Mouse (Mus musculus) spleen, adult 2 months (tissue): ENCODE results near the gene Pdia6.

Source experiments
- CTCF ChIP-seq: fragments of 200-500 bp; IDR thresholded peaks from 2 replicates; pipeline ENCODE4 v1.5.1; 2011; ENCODE audit warnings: mild to moderate bottlenecking, inconsistent platforms; ENCODE audit not compliant: insufficient read depth, insufficient read length, insufficient replicate concordance; ENCODE audit errors: extremely low read depth
- POLR2A ChIP-seq: fragments of 200-500 bp; IDR thresholded peaks from 2 replicates; pipeline ENCODE4 v1.6.1; 2011; ENCODE audit warnings: low read depth, low read length, inconsistent platforms

DNA sequence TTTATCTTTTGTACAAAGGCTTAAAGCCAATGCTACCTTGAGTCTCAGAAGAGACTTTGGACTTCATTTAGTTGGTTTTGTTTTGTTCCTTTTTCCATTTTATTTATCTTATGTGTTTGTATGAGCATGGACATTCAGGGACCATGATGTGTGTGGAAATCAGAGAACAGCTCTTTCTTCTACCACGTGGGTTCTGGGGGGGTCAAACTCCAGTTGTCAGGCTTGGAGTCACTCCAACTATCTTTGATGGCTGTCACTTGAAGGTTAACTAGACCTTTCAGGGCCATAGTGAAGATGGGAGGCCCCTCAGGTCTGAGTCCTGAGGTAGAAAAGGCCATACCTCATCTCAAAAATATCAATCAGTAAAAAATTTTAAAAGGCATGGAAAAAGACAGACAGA lies 67.1 kb downstream of the Pdia6 start:
- TF ChIP-seq CTCF (no peak), POLR2A (no peak)
